Mouse (Mus musculus) hindbrain, embryonic 10.5 days (tissue): ENCODE measurements at regions not wholly inside any gene's neighbourhood (a gene's known extent, or its start where the extent isn't known, plus 50 kb on each side); places are given as distances from the start of the nearest gene placed in this dataset.

Experiments used
- DNase-seq: peaks from one replicate; pipeline ENCODE4 v3.0.0-alpha.2; 2017; ENCODE audit warnings: low spot score
- H3K27ac ChIP-seq: fragments of 300-500 bp; sonication (generic); 2 replicates; pipeline ENCODE4 v1.5.1; 2016; ENCODE audit warnings: mild to moderate bottlenecking, moderate library complexity
- H3K27me3 ChIP-seq: fragments of 300-500 bp; sonication (generic); 2 replicates; pipeline ENCODE4 v1.6.1; 2016; ENCODE audit warnings: mild to moderate bottlenecking; ENCODE audit not compliant: poor library complexity, insufficient read depth, severe bottlenecking
- H3K36me3 ChIP-seq: fragments of 300-500 bp; sonication (generic); 2 replicates; pipeline ENCODE4 v1.6.1; 2016; ENCODE audit warnings: mild to moderate bottlenecking, moderate library complexity
- H3K4me1 ChIP-seq: fragments of 300-500 bp; sonication (generic); replicated peaks from 2 replicates; pipeline ENCODE4 v1.6.1; 2016; ENCODE audit warnings: mild to moderate bottlenecking
- H3K4me3 ChIP-seq: fragments of 300-500 bp; sonication (generic); 2 replicates; pipeline ENCODE4 v1.5.1; 2016; ENCODE audit warnings: mild to moderate bottlenecking, moderate library complexity
- H3K9me3 ChIP-seq: fragments of 300-500 bp; sonication (generic); 2 replicates; pipeline ENCODE4 v1.6.1; 2016; ENCODE audit warnings: mild to moderate bottlenecking, moderate library complexity
- WGBS: fragments of 180-500 bp; shearing (Covaris S2); methylation state at CpG from one replicate; pipeline ENCODE4 v1.1.7; 2016; 5-methylcytosine and 5-hydroxymethylcytosine counted together

DNA sequence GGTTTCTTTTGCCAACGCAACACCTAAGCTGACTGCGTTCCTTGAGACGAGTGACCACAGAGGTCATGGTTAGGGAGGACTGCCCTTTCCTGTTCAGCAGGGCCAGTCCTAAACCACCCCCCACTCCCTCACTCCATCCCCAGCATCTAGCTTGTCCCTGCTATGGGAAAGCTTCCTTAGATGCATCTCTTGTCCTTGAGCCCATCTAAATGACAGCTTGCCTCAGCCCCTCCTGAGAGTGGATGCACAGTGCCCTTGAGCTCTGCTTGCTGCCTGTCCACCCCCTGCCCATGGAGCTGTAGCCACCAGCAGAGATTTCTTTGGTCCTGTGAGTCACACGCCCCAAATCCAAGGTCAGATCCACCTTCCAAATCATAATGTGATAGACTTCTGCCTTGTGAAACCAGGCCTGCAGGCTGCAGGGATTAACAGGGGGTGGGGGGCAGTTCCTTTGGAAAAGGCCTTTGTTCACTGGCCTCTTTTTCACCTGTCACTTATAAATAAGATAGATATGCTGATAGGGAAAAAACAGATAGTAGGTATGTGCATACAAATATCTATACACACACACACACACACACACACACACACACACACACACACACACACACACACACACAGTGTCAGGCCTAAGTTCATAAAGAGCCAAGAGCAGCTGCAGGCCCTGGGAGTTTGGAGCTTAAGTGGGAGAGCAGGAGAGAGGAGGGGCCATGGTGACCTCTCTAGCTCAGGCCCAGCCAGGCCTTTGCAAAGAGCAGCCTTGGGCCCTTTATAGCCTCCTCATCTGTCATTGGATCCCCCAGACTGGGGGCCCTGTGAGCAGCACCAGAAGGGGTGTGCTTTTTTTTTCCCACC lies 56.4 kb upstream of the Adra2c start:
- H3K36me3 ChIP-seq, result no peaks in the 10 kb centered on the region
- H3K9me3 ChIP-seq, result peaks cover 6% of the 10 kb centered on the region
- H3K4me3 ChIP-seq, result no peak overlapping the region
- peaks cover 12% of the 10 kb centered on the region; the same call in 1 of the 2 replicates for H3K4me1 ChIP-seq
- H3K27ac ChIP-seq, result no peak overlapping the region
- no peak for DNase-seq
- no peaks in the 10 kb centered on the region for H3K27me3 ChIP-seq
- WGBS, result 87% methylated on average over 4 of the region's 4 CpGs

DNA sequence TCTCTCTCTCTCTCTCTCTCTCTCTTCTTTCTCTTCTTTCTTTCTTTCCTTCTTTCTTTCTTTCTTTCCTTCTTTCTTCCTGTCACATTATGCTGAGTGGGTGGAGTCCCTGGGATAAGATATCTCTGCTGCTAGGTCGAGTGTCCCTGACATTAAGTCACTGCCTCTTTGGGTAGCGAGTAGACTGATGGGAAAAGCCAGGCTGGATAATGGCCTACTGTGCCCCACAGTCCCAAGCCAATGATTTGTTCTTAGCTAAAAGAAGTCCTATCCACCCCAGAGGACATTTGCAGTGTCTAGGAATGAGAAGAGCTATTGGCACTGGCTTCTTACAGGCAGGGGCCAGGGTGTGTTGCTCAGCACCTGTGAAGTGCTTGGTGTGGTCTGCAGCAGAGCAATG lies 61.8 kb upstream of the Adra2c start:
- Histone ChIP-seq H3K4me3 (no peak overlapping the region), H3K36me3 (no peaks in the 10 kb centered on the region), H3K27ac (no peak overlapping the region), H3K27me3 (no peaks in the 10 kb centered on the region), H3K4me1 (peaks cover 2% of the 10 kb centered on the region; the same call in 1 of the 2 replicates), H3K9me3 (peaks cover 6% of the 10 kb centered on the region)
- no peak for DNase-seq
- WGBS, result 76% methylated on average over 2 of the region's 2 CpGs

DNA sequence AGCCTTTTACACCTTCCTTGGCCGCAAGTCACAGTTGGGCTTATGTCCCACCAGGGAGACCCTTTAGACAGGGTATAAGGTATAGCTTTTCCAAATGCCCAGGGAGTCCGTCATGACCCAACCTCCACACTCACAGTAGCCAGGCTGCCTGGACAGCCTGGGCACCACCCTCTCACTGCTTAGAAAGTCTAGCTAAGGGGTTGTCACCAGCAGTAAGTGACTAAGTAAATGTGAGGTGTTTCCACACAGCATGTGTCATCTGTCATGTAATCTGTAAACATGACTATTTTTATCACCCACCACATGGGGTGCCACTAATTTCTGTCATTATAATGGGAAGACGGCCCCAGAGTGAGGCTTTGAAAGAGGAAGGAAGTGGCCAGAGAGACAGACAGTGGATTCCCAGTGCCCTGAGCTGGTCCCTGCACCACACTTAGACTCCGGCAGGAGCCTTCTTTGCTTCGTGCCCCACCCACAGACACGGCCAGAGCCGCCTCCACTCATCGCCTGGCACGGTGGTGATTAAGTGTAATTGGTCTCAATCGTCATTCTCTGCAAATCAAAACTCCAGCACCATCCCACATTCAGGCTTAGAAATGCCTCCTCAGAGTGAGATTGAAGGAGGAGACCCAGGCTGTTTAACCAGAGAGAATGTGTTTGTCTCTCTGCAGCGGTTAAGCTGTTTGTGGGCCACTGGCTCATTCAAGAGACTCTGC lies 62.5 kb upstream of the Adra2c start:
- Histone ChIP-seq H3K9me3 (peaks cover 6% of the 10 kb centered on the region), H3K36me3 (no peaks in the 10 kb centered on the region), H3K4me1 (no peaks in the 10 kb centered on the region), H3K4me3 (no peak overlapping the region), H3K27me3 (no peaks in the 10 kb centered on the region), H3K27ac (no peak overlapping the region)
- DNase-seq, result no peak
- 77% methylated on average over 11 of the region's 11 CpGs for WGBS

DNA sequence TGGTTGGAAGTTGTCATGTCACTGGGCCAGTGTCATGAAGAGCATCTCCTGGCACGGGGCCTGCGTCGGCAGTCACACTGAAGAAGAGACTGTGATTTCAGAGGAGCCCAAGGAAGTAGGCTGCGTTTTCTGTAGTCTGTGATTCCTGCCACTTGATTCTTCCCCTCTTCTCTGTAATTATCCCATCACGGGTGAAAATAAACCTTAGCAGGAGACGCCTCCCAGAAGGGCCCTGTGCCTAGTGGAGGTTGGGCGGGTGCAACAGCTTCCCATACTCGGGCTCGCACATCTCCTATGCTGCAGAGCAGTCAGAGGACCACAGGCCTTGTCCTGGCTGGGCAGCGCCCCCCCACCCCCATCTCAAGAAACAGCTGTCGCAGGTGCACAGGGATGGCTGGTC lies 63.1 kb upstream of the Adra2c start:
- no peak overlapping the region for H3K27ac ChIP-seq
- no peak for DNase-seq
- no peak overlapping the region for H3K4me3 ChIP-seq
- 88% methylated on average over 11 of the region's 11 CpGs for WGBS
- H3K27me3 ChIP-seq, result no peaks in the 10 kb centered on the region
- H3K9me3 ChIP-seq, result peaks cover 6% of the 10 kb centered on the region
- H3K4me1 ChIP-seq, result no peaks in the 10 kb centered on the region
- H3K36me3 ChIP-seq, result no peaks in the 10 kb centered on the region

DNA sequence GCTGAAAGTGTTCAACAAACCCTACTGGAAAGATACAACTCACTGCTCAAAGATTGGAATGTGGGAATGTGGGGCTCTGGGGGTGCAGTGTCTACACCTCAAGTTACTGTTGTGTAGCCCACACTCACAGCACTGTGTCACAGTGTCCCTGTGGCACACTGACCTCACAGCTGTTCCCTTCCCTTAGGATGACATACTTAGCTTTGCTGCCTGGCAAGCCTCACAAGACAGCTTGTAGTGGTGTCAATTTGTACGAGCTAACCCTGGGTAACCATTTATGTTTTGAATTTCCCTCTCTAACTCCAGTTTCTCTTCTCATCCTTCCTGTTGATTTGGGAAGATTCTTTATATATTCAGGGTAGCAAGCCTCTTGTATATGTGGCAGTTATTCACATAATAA lies 68.8 kb upstream of the Adra2c start:
- Histone ChIP-seq H3K4me1 (no peaks in the 10 kb centered on the region), H3K4me3 (no peak overlapping the region), H3K27me3 (no peaks in the 10 kb centered on the region), H3K9me3 (no peaks in the 10 kb centered on the region), H3K27ac (no peak overlapping the region), H3K36me3 (no peaks in the 10 kb centered on the region)
- DNase-seq, result no peak
- WGBS, result 83% methylated on average over 1 of the region's 1 CpGs

DNA sequence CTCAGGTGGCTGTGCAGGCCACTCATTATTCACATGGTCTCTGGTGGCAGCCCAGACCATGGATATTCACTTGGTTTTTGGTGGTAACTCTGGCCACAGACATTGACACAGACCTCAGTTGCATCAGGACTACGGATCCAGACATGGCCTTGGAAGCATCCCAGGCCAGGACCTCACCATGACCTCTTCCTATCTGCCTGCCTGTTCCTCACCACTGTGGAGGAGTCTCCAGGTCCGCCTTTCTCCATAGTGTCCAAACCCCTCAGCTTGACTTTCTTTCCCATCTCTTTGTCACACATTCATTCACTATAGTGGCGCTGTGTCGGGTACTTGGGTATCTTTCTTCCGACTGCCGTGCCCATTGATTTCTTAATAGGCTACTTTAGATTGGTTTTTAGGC lies 74.1 kb upstream of the Adra2c start:
- no peak overlapping the region for H3K27ac ChIP-seq
- no peak overlapping the region for H3K4me3 ChIP-seq
- no peaks in the 10 kb centered on the region for H3K36me3 ChIP-seq
- DNase-seq, result no peak
- no peaks in the 10 kb centered on the region for H3K27me3 ChIP-seq
- H3K9me3 ChIP-seq, result no peaks in the 10 kb centered on the region
- WGBS, result 92% methylated on average over 6 of the region's 6 CpGs
- peaks cover 13% of the 10 kb centered on the region for H3K4me1 ChIP-seq

DNA sequence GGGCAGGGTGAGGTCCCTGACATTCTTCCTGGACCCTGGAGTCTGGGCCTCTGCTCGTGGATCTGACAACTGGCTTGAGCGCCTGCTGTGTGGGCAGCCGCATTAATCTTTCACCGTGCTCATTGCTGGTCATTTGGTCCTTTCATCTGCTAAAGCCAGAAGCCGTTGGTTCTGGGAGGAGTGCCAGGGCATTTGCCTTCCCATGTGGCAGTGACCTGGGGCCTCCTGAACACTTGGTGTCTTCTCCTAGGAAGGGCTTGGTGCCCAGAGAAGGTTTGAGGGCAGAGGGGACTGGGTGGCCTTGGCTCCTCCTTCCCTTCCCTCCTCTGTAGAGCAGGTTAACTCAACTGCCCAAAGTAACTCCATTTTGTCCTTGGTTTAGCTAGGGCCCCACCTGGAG lies 79.7 kb upstream of the Adra2c start:
- no peaks in the 10 kb centered on the region for H3K36me3 ChIP-seq
- DNase-seq, result no peak
- no peak overlapping the region for H3K4me3 ChIP-seq
- 57% methylated on average over 5 of the region's 5 CpGs for WGBS
- H3K27me3 ChIP-seq, result no peaks in the 10 kb centered on the region
- H3K27ac ChIP-seq, result no peak overlapping the region
- no peaks in the 10 kb centered on the region for H3K9me3 ChIP-seq
- H3K4me1 ChIP-seq, result peaks cover 13% of the 10 kb centered on the region

DNA sequence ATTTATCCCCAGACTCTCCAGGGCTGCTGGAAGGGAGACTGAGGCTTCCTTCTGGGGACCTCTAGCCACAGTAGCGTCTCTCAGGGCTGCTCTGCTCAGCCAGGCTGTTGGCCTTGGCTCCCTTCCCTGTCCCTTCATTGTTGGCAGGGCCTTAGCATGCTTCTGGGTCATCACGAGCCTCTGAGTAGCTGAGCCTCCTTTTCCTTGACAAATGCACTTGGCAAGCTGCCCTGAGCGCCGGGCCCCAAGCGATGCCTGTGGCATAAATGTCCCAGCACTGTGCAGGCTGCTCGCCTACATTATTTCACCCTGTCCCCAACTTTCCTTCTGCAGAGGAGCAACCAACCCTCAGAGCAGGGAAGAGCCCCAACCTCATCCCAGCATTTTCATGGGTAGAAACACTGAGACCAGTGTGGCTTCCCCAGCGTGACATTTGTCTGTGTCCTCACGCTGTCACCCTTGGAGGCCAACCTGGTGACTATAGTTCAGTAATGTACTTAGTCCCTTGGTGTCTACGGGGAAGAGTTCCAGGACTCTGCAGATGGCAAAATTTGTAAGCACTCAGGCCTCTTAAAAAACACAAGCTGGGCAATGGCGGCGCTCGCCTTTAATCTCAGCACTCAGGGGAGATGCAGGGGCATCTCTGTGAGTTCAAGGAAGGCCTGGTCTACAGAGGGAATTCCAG lies 83.7 kb upstream of the Lrpap1 start:
- 90% methylated on average over 12 of the region's 12 CpGs for WGBS
- Histone ChIP-seq H3K4me1 (peaks cover 9% of the 10 kb centered on the region; the same call in 1 of the 2 replicates), H3K27ac (no peak overlapping the region), H3K27me3 (0 out of 2 replicates have a peak, but pooled peaks cover 5% of the 10 kb centered on the region), H3K4me3 (no peak overlapping the region), H3K36me3 (no peaks in the 10 kb centered on the region), H3K9me3 (no peaks in the 10 kb centered on the region)
- DNase-seq, result no peak

DNA sequence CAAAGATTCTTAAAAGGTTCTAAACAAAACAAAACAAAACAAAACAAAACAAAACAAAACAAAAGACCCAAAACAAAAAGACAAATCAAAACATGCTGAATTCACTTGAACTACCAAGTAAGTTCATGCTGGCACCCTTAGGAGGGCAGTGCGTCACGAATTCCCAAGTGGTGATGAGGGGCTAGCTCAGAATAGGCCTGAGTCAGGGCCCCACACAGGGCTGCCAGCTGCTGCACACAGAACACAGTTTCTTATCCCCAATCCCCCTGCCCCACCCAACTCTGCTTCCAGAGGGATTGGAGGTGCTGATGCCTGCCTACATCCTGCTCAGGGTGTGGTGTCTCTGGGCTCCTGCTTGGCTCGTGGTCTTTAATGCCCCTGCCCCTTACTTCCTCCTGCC lies 80.3 kb upstream of the Lrpap1 start:
- 0 out of 2 replicates have a peak overlapping the region, but pooled peaks have one; percentile 12 for H3K27ac ChIP-seq
- no peak for DNase-seq
- no peaks in the 10 kb centered on the region for H3K36me3 ChIP-seq
- H3K4me1 ChIP-seq, result peaks cover 9% of the 10 kb centered on the region; the same call in 1 of the 2 replicates
- no peak overlapping the region for H3K4me3 ChIP-seq
- 66% methylated on average over 3 of the region's 3 CpGs for WGBS
- H3K27me3 ChIP-seq, result 0 out of 2 replicates have a peak, but pooled peaks cover 5% of the 10 kb centered on the region
- H3K9me3 ChIP-seq, result no peaks in the 10 kb centered on the region

DNA sequence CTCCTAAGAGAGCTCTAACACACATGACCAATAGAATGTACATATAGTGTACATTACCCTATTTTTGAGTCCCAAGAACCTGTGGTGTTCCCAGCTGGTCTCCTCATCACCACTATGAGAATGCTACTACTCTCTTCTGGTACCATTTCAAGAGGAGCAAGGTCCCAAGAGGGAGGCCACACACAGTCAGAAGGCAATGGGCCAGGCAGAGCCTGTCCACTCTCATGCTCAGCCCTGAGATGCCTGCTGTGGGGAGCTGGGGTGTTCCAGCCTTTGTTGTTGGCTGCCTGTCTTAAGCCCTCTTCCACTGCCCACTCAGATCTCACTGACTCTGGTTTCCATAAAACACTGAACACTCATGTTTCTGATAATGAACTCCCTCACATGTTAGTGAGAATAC lies 79.7 kb upstream of the Lrpap1 start:
- Histone ChIP-seq H3K27me3 (0 out of 2 replicates have a peak, but pooled peaks cover 5% of the 10 kb centered on the region), H3K4me1 (peaks cover 9% of the 10 kb centered on the region; the same call in 1 of the 2 replicates), H3K36me3 (no peaks in the 10 kb centered on the region), H3K27ac (no peak overlapping the region), H3K9me3 (no peaks in the 10 kb centered on the region), H3K4me3 (no peak overlapping the region)
- DNase-seq, result no peak

DNA sequence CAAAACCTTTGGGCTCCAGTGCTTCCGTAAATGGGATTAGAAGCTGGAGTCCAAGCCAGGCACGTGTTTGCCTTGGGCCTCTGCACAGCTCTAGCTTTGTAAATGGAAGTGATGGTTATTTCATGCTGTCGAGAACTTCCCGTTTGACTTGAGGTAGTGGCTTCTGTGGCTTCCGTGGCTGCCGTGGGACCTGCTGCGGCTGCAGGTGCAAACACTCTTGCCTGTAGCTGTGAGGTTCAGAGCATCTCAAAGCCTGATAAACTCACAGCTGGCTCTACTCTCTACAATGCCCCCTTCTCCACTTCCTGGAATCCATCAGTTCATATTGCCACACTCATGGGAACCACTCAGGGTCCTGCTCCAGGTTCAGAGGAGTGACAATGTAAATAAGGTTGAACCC lies 77.9 kb upstream of the Lrpap1 start:
- H3K27me3 ChIP-seq, result 0 out of 2 replicates have a peak, but pooled peaks cover 5% of the 10 kb centered on the region
- no peak overlapping the region for H3K27ac ChIP-seq
- no peak for DNase-seq
- 93% methylated on average over 7 of the region's 7 CpGs for WGBS
- peaks cover 9% of the 10 kb centered on the region; the same call in 1 of the 2 replicates for H3K4me1 ChIP-seq
- H3K36me3 ChIP-seq, result no peaks in the 10 kb centered on the region
- H3K9me3 ChIP-seq, result no peaks in the 10 kb centered on the region
- no peak overlapping the region for H3K4me3 ChIP-seq

DNA sequence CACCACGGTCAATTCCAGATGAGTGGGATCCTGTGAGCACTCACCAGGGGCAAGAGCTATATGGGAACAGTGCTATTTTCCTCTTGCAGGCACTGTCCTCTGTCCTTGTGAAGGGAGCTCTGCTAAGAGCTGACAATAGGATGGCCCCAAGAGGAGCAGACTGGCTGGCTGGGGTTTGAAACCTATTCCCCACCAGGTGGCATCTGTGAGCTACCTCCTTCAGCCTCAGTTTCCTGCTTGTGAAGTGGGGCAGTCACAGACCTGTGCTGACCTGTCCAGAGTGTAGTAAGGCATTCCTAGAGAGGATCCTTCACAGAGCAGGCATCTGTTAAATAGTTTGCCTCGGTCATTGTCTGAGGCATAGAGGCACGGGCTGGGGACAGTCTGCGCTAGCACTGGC lies 71.8 kb upstream of the Lrpap1 start:
- WGBS, result 68% methylated on average over 4 of the region's 4 CpGs

More for the DNA sequence above, 71.8 kb upstream of the Lrpap1 start:
- no peak overlapping the region for H3K27ac ChIP-seq
- H3K4me1 ChIP-seq, result no peaks in the 10 kb centered on the region
- no peaks in the 10 kb centered on the region for H3K27me3 ChIP-seq
- no peaks in the 10 kb centered on the region for H3K9me3 ChIP-seq
- no peak overlapping the region for H3K4me3 ChIP-seq
- H3K36me3 ChIP-seq, result no peaks in the 10 kb centered on the region
- peak; percentile 29 for DNase-seq
